20 mouse cellular contexts compared by ENCODE assay signal in the genomic region with DNA sequence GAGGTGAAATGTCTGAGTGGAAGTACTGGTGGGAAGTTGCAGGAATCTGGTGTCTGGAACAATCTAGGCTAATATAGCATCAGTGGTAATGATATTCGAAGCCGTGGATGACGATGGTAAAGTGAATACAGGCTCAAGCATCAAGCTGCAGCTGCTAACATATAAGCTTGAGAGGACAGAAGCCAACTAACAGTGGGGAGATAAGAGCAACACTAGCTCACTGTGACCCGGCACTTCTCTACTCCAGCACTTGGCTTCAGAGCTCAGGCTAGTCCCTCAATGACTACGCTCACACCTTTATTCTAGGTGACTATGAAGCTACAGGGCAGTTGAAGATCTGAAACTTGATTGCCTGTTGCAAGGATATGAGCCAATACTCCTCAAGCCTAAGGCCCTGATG. TPM values are rescaled to one million over a fixed set of nuclear protein-coding genes. Genes with fewer than 3 reads are reported as not detected.
DNase-seq lines count a peak whose midpoint lies in the region; ATAC-seq and TF ChIP-seq lines count a peak whose summit lies in the region.
"Had no signal": no experiment of that assay in that cellular context is flagged by ENCODE, and none has a peak within 500 bp of the region (broad histone marks: within the 10 kb centered on the region; RNA-seq: fewer than 3 reads in every experiment).

No protein-coding gene starts in this region.

- WGBS in intestine, postnatal 0 days = 88% methylated on average over 5 of the region's 5 CpGs
- 92% methylated on average over 5 of the region's 5 CpGs for WGBS in intestine, embryonic 16.5 days
- WGBS in liver, embryonic 14.5 days (ENCODE audit: insufficient replicate concordance) = 52% methylated on average over 5 of the region's 5 CpGs
- 85% methylated on average over 5 of the region's 5 CpGs for WGBS in small intestine, adult 2 months
- 95% methylated on average over 5 of the region's 5 CpGs for WGBS in midbrain, embryonic 16.5 days

- H3K36me3 ChIP-seq in intestine, postnatal 0 days (ENCODE audit: control insufficient read depth, insufficient read depth) = no peaks in the 10 kb centered on the region
- H3K36me3 ChIP-seq in intestine, embryonic 16.5 days (ENCODE audit: control insufficient read depth, insufficient read depth, low read length) = no peaks in the 10 kb centered on the region
- peaks cover 2 to 60% of the 10 kb centered on the region in 2 experiments; a peak in 3 of 4 replicates for H3K36me3 ChIP-seq in MEL (ENCODE audit: control insufficient read depth in 1 of 2, insufficient read depth in 2 of 2, low read length in 2 of 2)
- H3K36me3 ChIP-seq in liver, embryonic 14.5 days (replicated peaks; ENCODE audit: control insufficient read depth, insufficient read depth, low read depth) = peaks cover 4% of the 10 kb centered on the region
- H3K36me3 ChIP-seq in small intestine, adult 2 months (ENCODE audit: control insufficient read depth, insufficient read depth, low read length) = no peaks in the 10 kb centered on the region
- no peaks in the 10 kb centered on the region for H3K36me3 ChIP-seq in midbrain, embryonic 16.5 days (ENCODE audit: control insufficient read depth, insufficient read depth, low read length)
- H3K36me3 ChIP-seq: forebrain, embryonic 12.5 days; hindbrain, embryonic 15.5 days had no signal

- no peak overlapping the region for H3K4me3 ChIP-seq in intestine, postnatal 0 days (ENCODE audit: low read depth, low read length)
- H3K4me3 ChIP-seq in intestine, embryonic 16.5 days (ENCODE audit: low read length) = no peak overlapping the region
- H3K4me3 ChIP-seq in MEL (ENCODE audit: control insufficient read depth in 1 of 2, insufficient read depth in 1 of 2, low read depth in 2 of 2, low read length in 2 of 2) = no peak overlapping the region
- no peak overlapping the region for H3K4me3 ChIP-seq in liver, embryonic 14.5 days (ENCODE audit: insufficient read depth in 1 of 2, low read depth in 2 of 2, low read length in 2 of 2)
- no peak overlapping the region for H3K4me3 ChIP-seq in small intestine, adult 2 months (ENCODE audit: low read depth, low read length)
- H3K4me3 ChIP-seq in midbrain, embryonic 16.5 days (ENCODE audit: low read depth, low read length) = no peak overlapping the region
- H3K4me3 ChIP-seq: embryonic facial prominence, embryonic 15.5 days; erythroblast, embryonic 14.5 days; forebrain, embryonic 12.5 days; heart, embryonic 10.5 days; hindbrain, embryonic 15.5 days had no signal

- H3K27me3 ChIP-seq in intestine, postnatal 0 days (replicated peaks; ENCODE audit: control insufficient read depth, insufficient read depth, low read length) = no peaks in the 10 kb centered on the region
- H3K27me3 ChIP-seq in intestine, embryonic 16.5 days (replicated peaks; ENCODE audit: control insufficient read depth, insufficient read depth, low read length) = no peaks in the 10 kb centered on the region
- no peaks in the 10 kb centered on the region for H3K27me3 ChIP-seq in MEL (ENCODE audit: control insufficient read depth in 1 of 2, insufficient read depth in 2 of 2, low read length in 2 of 2)
- H3K27me3 ChIP-seq in liver, embryonic 14.5 days (ENCODE audit: control insufficient read depth, insufficient read depth, low read length) = no peaks in the 10 kb centered on the region
- H3K27me3 ChIP-seq in small intestine, adult 2 months (ENCODE audit: control insufficient read depth, insufficient read depth, low read length) = no peaks in the 10 kb centered on the region
- H3K27me3 ChIP-seq in midbrain, embryonic 16.5 days (ENCODE audit: control insufficient read depth, insufficient read depth, low read depth, low read length) = no peaks in the 10 kb centered on the region
- H3K27me3 ChIP-seq: embryonic facial prominence, embryonic 15.5 days; forebrain, embryonic 12.5 days; hindbrain, embryonic 15.5 days had no signal

- no peak overlapping the region for H3K4me2 ChIP-seq in intestine, postnatal 0 days (replicated peaks; ENCODE audit: low read depth)
- H3K4me2 ChIP-seq in intestine, embryonic 16.5 days (ENCODE audit: low read depth, low read length) = no peak overlapping the region
- H3K4me2 ChIP-seq in liver, embryonic 14.5 days (ENCODE audit: low read depth) = no peak overlapping the region
- no peak overlapping the region for H3K4me2 ChIP-seq in midbrain, embryonic 16.5 days (ENCODE audit: low read length)
- H3K4me2 ChIP-seq: embryonic facial prominence, embryonic 15.5 days; forebrain, embryonic 12.5 days; hindbrain, embryonic 15.5 days had no signal

- TF ChIP-seq POLR2A in MEL (IDR thresholded peaks at IDR 0.05; ENCODE audit: control insufficient read depth in 1 of 2, insufficient read depth in 1 of 2, low read depth in 1 of 2, low read length in 2 of 2, poor library complexity in 1 of 2) = no peak
- TF ChIP-seq POLR2A in small intestine, adult 2 months (IDR thresholded peaks at IDR 0.05; ENCODE audit: low read depth, low read length) = no peak

- no peaks in the 10 kb centered on the region; the same call in 1 of the 2 replicates for H3K79me2 ChIP-seq in MEL (ENCODE audit: control insufficient read depth, insufficient read depth, low read length, poor library complexity)

- H3K9ac ChIP-seq in intestine, postnatal 0 days (ENCODE audit: low read depth, low read length) = no peak overlapping the region
- no peak overlapping the region for H3K9ac ChIP-seq in intestine, embryonic 16.5 days (ENCODE audit: low read depth, low read length)
- no peak overlapping the region for H3K9ac ChIP-seq in MEL (ENCODE audit: control insufficient read depth, low read depth, low read length, poor library complexity, severe bottlenecking)
- H3K9ac ChIP-seq in liver, embryonic 14.5 days (replicated peaks) = no peak overlapping the region
- no peak overlapping the region for H3K9ac ChIP-seq in midbrain, embryonic 16.5 days (ENCODE audit: low read depth, low read length)
- H3K9ac ChIP-seq: embryonic facial prominence, embryonic 15.5 days; forebrain, embryonic 12.5 days; hindbrain, embryonic 15.5 days had no signal

- peaks cover 3% of the 10 kb centered on the region; the same call in 1 of the 2 replicates for H3K4me1 ChIP-seq in intestine, postnatal 0 days (replicated peaks; ENCODE audit: control insufficient read depth, insufficient read depth, low read length)
- H3K4me1 ChIP-seq in intestine, embryonic 16.5 days (ENCODE audit: control insufficient read depth, insufficient read depth, low read length) = no peaks in the 10 kb centered on the region
- H3K4me1 ChIP-seq in MEL (ENCODE audit: control insufficient read depth in 1 of 2, insufficient read depth in 2 of 2, low read length in 2 of 2) = peaks cover 32 to 56% of the 10 kb centered on the region in 2 experiments
- peaks cover 11 to 40% of the 10 kb centered on the region in 2 experiments for H3K4me1 ChIP-seq in liver, embryonic 14.5 days (replicated peaks; ENCODE audit: control insufficient read depth in 2 of 2, insufficient read depth in 2 of 2, low read length in 1 of 2)
- peaks cover 14% of the 10 kb centered on the region; the same call in 1 of the 2 replicates for H3K4me1 ChIP-seq in small intestine, adult 2 months (ENCODE audit: control insufficient read depth, insufficient read depth, insufficient read length, low read length)
- no peaks in the 10 kb centered on the region for H3K4me1 ChIP-seq in midbrain, embryonic 16.5 days (ENCODE audit: control insufficient read depth, insufficient read depth, low read length)
- H3K4me1 ChIP-seq: forebrain, embryonic 12.5 days; hindbrain, embryonic 15.5 days had no signal

- no peak for TF ChIP-seq RAD21 in MEL (IDR thresholded peaks at IDR 0.05; ENCODE audit: low read depth, low read length)

- H3K9me3 ChIP-seq in intestine, postnatal 0 days (ENCODE audit: control insufficient read depth) = no peaks in the 10 kb centered on the region
- H3K9me3 ChIP-seq in intestine, embryonic 16.5 days (ENCODE audit: control insufficient read depth, low read length) = no peaks in the 10 kb centered on the region
- H3K9me3 ChIP-seq in MEL (replicated peaks; ENCODE audit: insufficient read depth, low read length) = no peaks in the 10 kb centered on the region
- no peaks in the 10 kb centered on the region for H3K9me3 ChIP-seq in liver, embryonic 14.5 days (ENCODE audit: control insufficient read depth, low read length)
- no peaks in the 10 kb centered on the region for H3K9me3 ChIP-seq in midbrain, embryonic 16.5 days (replicated peaks; ENCODE audit: control insufficient read depth, low read length, poor library complexity, severe bottlenecking)
- H3K9me3 ChIP-seq: embryonic facial prominence, embryonic 15.5 days; forebrain, embryonic 12.5 days; heart, embryonic 10.5 days; hindbrain, embryonic 15.5 days had no signal

- DNase-seq in MEL (ENCODE audit: low read depth, low spot score) = peak; percentile 77
- DNase-seq in liver, embryonic 14.5 days (ENCODE audit: low read depth in 3 of 3, low spot score in 3 of 3) = no peak
- no peak for DNase-seq in thymus, postnatal 0 days (ENCODE audit: low spot score)
- DNase-seq: adrenal gland, postnatal 25 days; cerebellum, adult 18-20 months; cerebellum, adult 9-11 months; embryo, embryonic 11 days; gastrocnemius, postnatal 10 days; heart, adult 18-20 months; heart, postnatal 14 days had no signal

- no peak for TF ChIP-seq CTCF in intestine, postnatal 0 days (IDR thresholded peaks at IDR 0.05; ENCODE audit: low read depth)
- no peak for TF ChIP-seq CTCF in MEL (IDR thresholded peaks at IDR 0.05 in 2 of 3, conservative IDR thresholded peaks at IDR 0.05 in 1 of 3; ENCODE audit: control insufficient read depth in 1 of 3, insufficient read depth in 1 of 3, low read depth in 2 of 3, low read length in 3 of 3, poor library complexity in 1 of 3, severe bottlenecking in 1 of 3)
- no peak for TF ChIP-seq CTCF in liver, embryonic 14.5 days (IDR thresholded peaks at IDR 0.05; ENCODE audit: low read depth)
- TF ChIP-seq CTCF in small intestine, adult 2 months (IDR thresholded peaks at IDR 0.05; ENCODE audit: extremely low read depth, insufficient read length, insufficient replicate concordance, low read depth, low read length) = no peak

- ATAC-seq in intestine, postnatal 0 days = 0 out of 2 replicates have a peak, but pooled peaks have one; percentile 13
- ATAC-seq in intestine, embryonic 16.5 days = no peak; the same call in 1 of the 2 replicates
- ATAC-seq in liver, embryonic 14.5 days (ENCODE audit: insufficient read depth) = peak; percentile 56; the same call in 1 of the 2 replicates
- ATAC-seq in midbrain, embryonic 16.5 days = no peak
- ATAC-seq: forebrain, embryonic 16.5 days had no signal

- peak; percentile 11 to 41; a peak in 1 of 4 replicates for TF ChIP-seq EP300 in MEL (IDR thresholded peaks at IDR 0.05; ENCODE audit: low read depth in 1 of 2, low read length in 2 of 2)
- no peak for TF ChIP-seq EP300 in liver, embryonic 14.5 days (IDR thresholded peaks at IDR 0.05; ENCODE audit: low read depth)

- 0 out of 2 replicates have a peak overlapping the region, but pooled peaks have one; percentile 1 for H3K27ac ChIP-seq in intestine, postnatal 0 days (ENCODE audit: low read depth, low read length)
- no peak overlapping the region for H3K27ac ChIP-seq in intestine, embryonic 16.5 days (ENCODE audit: low read length)
- peak overlapping the region; percentile 61 for H3K27ac ChIP-seq in MEL (ENCODE audit: control insufficient read depth, low read depth, low read length)
- H3K27ac ChIP-seq in liver, embryonic 14.5 days = peak overlapping the region; percentile 13; the same call in 1 of the 2 replicates
- H3K27ac ChIP-seq in small intestine, adult 2 months (ENCODE audit: insufficient read depth, low read depth, low read length) = peak overlapping the region; percentile 87
- no peak overlapping the region for H3K27ac ChIP-seq in midbrain, embryonic 16.5 days (ENCODE audit: low read length)
- H3K27ac ChIP-seq: embryonic facial prominence, embryonic 15.5 days; forebrain, embryonic 12.5 days; heart, embryonic 10.5 days; hindbrain, embryonic 15.5 days had no signal

RNA-seq across cellular contexts. Expression of a gene that starts 18.3 kb away (rescaled TPM):
- 6.2 and 7.6 TPM in 2 replicates for polyA plus RNA-seq in intestine, postnatal 0 days (2015; fragmentation: Nextera tagmentation; extraction: Ambion mirVana)
- 12.8 and 15.2 TPM in 2 replicates for polyA plus RNA-seq in intestine, embryonic 16.5 days (2015; fragmentation: Nextera tagmentation; extraction: Ambion mirVana)
- 7.1 and 7.7 TPM in 2 replicates for total RNA-seq in MEL (2012; rRNA removed)
- polyA plus RNA-seq in MEL (2012; ENCODE audit: insufficient read depth in 1 of 2, insufficient read length in 2 of 2, low read depth in 1 of 2, low replicate concordance in 2 of 2, missing spikeins in 1 of 2) = 10 to 100 TPM in 1 of 2 experiments, not detected in 1; 11.6 TPM
- 3.3 and 4.0 TPM in 2 replicates for polyA plus RNA-seq in liver, embryonic 14.5 days (2012; rRNA removed)
- polyA plus RNA-seq in liver, embryonic 14.5 days (2014; fragmentation: Nextera tagmentation; extraction: Ambion mirVana) = 9.0 and 9.5 TPM in 2 replicates
- 0.42 and 0.79 TPM in 2 replicates for polyA plus RNA-seq in small intestine, adult 2 months (2012; rRNA removed)
- polyA plus RNA-seq in thymus, postnatal 0 days (2015; fragmentation: Nextera tagmentation; extraction: Ambion mirVana) = 15.1 and 16.9 TPM in 2 replicates
- polyA plus RNA-seq in midbrain, embryonic 16.5 days (2015; fragmentation: Nextera tagmentation; extraction: Ambion mirVana) = 7.1 and 8.6 TPM in 2 replicates

RNA-seq across cellular contexts. Expression of a gene that starts 18.3 kb away (rescaled TPM):
- polyA plus RNA-seq in intestine, postnatal 0 days (2015; fragmentation: Nextera tagmentation; extraction: Ambion mirVana) = 43.5 and 48.7 TPM in 2 replicates
- 55.3 and 59.6 TPM in 2 replicates for polyA plus RNA-seq in intestine, embryonic 16.5 days (2015; fragmentation: Nextera tagmentation; extraction: Ambion mirVana)
- 185 and 187 TPM in 2 replicates for total RNA-seq in MEL (2012; rRNA removed)
- polyA plus RNA-seq in MEL (2012; ENCODE audit: insufficient read depth in 1 of 2, insufficient read length in 2 of 2, low read depth in 1 of 2, low replicate concordance in 2 of 2, missing spikeins in 1 of 2) = 100 to 1,000 TPM in 1 of 2 experiments, 10 to 100 TPM in 1; 74.7 to 157 TPM
- 21.0 and 33.2 TPM in 2 replicates for polyA plus RNA-seq in liver, embryonic 14.5 days (2012; rRNA removed)
- polyA plus RNA-seq in liver, embryonic 14.5 days (2014; fragmentation: Nextera tagmentation; extraction: Ambion mirVana) = 50.4 and 60.3 TPM in 2 replicates
- 5.3 and 6.7 TPM in 2 replicates for polyA plus RNA-seq in small intestine, adult 2 months (2012; rRNA removed)
- 82.5 and 93.9 TPM in 2 replicates for polyA plus RNA-seq in thymus, postnatal 0 days (2015; fragmentation: Nextera tagmentation; extraction: Ambion mirVana)
- polyA plus RNA-seq in midbrain, embryonic 16.5 days (2015; fragmentation: Nextera tagmentation; extraction: Ambion mirVana) = 275 and 285 TPM in 2 replicates

RNA-seq across cellular contexts. Expression of a gene that starts 46.9 kb away (rescaled TPM):
- polyA plus RNA-seq in intestine, postnatal 0 days (2015; fragmentation: Nextera tagmentation; extraction: Ambion mirVana) = 7.6 and 8.9 TPM in 2 replicates
- 9.0 and 12.7 TPM in 2 replicates for polyA plus RNA-seq in intestine, embryonic 16.5 days (2015; fragmentation: Nextera tagmentation; extraction: Ambion mirVana)
- 20.6 and 30.7 TPM in 2 replicates for total RNA-seq in MEL (2012; rRNA removed)
- polyA plus RNA-seq in MEL (2012; ENCODE audit: insufficient read depth in 1 of 2, insufficient read length in 2 of 2, low read depth in 1 of 2, low replicate concordance in 2 of 2, missing spikeins in 1 of 2) = 100 to 1,000 TPM in 1 of 2 experiments, 10 to 100 TPM in 1; 42.5 to 446 TPM
- 4.6 and 8.9 TPM in 2 replicates for polyA plus RNA-seq in liver, embryonic 14.5 days (2012; rRNA removed)
- polyA plus RNA-seq in liver, embryonic 14.5 days (2014; fragmentation: Nextera tagmentation; extraction: Ambion mirVana) = 16.5 and 16.6 TPM in 2 replicates
- 1.4 and 1.5 TPM in 2 replicates for polyA plus RNA-seq in small intestine, adult 2 months (2012; rRNA removed)
- polyA plus RNA-seq in thymus, postnatal 0 days (2015; fragmentation: Nextera tagmentation; extraction: Ambion mirVana) = 15.5 and 16.3 TPM in 2 replicates
- 5.7 and 6.3 TPM in 2 replicates for polyA plus RNA-seq in midbrain, embryonic 16.5 days (2015; fragmentation: Nextera tagmentation; extraction: Ambion mirVana)

Comparison
In these comparisons a context has a peak if more than half of its experiments do, and no peak if none do; other contexts are left out.
1. ATAC-seq: peak in intestine, postnatal 0 days (single experiment) and liver, embryonic 14.5 days (single experiment); none in intestine, embryonic 16.5 days (single experiment) and midbrain, embryonic 16.5 days (single experiment).
2. H3K27ac ChIP-seq: peak in intestine, postnatal 0 days (single experiment), MEL (single experiment), liver, embryonic 14.5 days (single experiment) and small intestine, adult 2 months (single experiment); none in intestine, embryonic 16.5 days (single experiment) and midbrain, embryonic 16.5 days (single experiment).